Mouse (Mus musculus): Measurements from ENCODE around the gene Dhx8.

DNA sequence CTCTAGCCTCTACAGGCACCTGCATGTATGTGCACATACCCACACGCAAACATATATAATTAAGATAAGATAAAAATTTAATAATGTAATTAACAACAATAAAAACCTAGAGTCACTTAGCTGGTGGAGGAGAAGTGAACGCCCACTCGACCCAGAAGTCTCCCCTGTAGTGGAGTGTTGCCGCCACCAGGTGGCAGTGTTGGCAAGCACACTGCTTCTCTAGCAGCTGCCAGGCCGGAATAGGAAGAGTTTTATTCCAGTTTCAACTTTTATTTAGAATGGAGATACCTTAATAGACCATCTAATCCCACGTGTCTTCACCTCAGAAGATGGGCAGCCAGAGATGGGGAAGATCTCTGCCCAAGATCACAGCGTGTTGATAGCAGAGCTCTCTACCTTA, 80.5 kb downstream of the Dhx8 start:
- TF ChIP-seq POLR2A (IDR thresholded peaks at IDR 0.05; ENCODE audit: borderline replicate concordance, low read depth, low read length): no peak
- TF ChIP-seq CTCF (IDR thresholded peaks at IDR 0.05; ENCODE audit: low read depth, low read length): peak; percentile 97
